Mouse (Mus musculus): Measurements from ENCODE around the gene Gm14698.
"Not testable (repeated sequence)": the region's sequence is repeated elsewhere in the genome, so short reads cannot be mapped to it uniquely, and the experiment has no call there.

- not testable (repeated sequence) for TF ChIP-seq POLR2A, CTCF (IDR thresholded peaks at IDR 0.05; ENCODE audit: extremely low read depth, insufficient read depth, low read length)
Measured at GRCm38 (mm10) chrX:68820449-68820848, 444 bp upstream of the Gm14698 start.
